Mouse (Mus musculus): Measurements from ENCODE around the gene Gm21983. TPM values are rescaled to one million over a fixed set of nuclear protein-coding genes. Genes with fewer than 3 reads are reported as not detected.

Gm21983 gene
- total RNA-seq, 2 experiments from 2014 or later = not detected

GRCm38 (mm10) chr7:27160921-27161320, 20.0 kb downstream of the Gm21983 start:
- DNase-seq = no peak

- DNase-seq = peak; percentile 89 to 92
Measured at GRCm38 (mm10) chr7:27159882-27160281, 21.0 kb downstream of the Gm21983 start.

GRCm38 (mm10) chr7:27159256-27159655, 21.6 kb downstream of the Gm21983 start:
- DNase-seq = peak in 1 of 2 experiments; percentile 38

GRCm38 (mm10) chr7:27158171-27158570, 22.7 kb downstream of the Gm21983 start:
- no peak for DNase-seq

GRCm38 (mm10) chr7:27156005-27156404, 24.9 kb downstream of the Gm21983 start:
- no peak for DNase-seq

GRCm38 (mm10) chr7:27153205-27153764, 27.6 kb downstream of the Gm21983 start, which contains the start of gene Cyp2t4:
Gene Cyp2t4, plus strand, starts transcription at chr7:27153714.
- DNase-seq = no peak

GRCm38 (mm10) chr7:27136410-27136996, 44.4 kb downstream of the Gm21983 start:
- DNase-seq = no peak

GRCm38 (mm10) chr7:27133757-27134156, 47.1 kb downstream of the Gm21983 start:
- no peak for DNase-seq

- peak; percentile 27 to 39 for DNase-seq
Measured at GRCm38 (mm10) chr7:27133156-27133555, 47.7 kb downstream of the Gm21983 start.

GRCm38 (mm10) chr7:27132588-27132987, 48.3 kb downstream of the Gm21983 start:
- DNase-seq = peak; percentile 55 to 75

- no peak for DNase-seq
Measured at GRCm38 (mm10) chr7:27131387-27131786, 49.5 kb downstream of the Gm21983 start.

- peak; percentile 13 to 27 for DNase-seq
Measured at GRCm38 (mm10) chr7:27130521-27131370, 50.1 kb downstream of the Gm21983 start.

GRCm38 (mm10) chr7:27129811-27130210, 51.1 kb downstream of the Gm21983 start:
- no peak for DNase-seq

GRCm38 (mm10) chr7:27128946-27129345, 51.9 kb downstream of the Gm21983 start:
- no peak for DNase-seq

- peak; percentile 50 to 58 for DNase-seq
Measured at GRCm38 (mm10) chr7:27128162-27128561, 52.7 kb downstream of the Gm21983 start.

- no peak for DNase-seq
Measured at GRCm38 (mm10) chr7:27124969-27125368, 55.9 kb downstream of the Gm21983 start.

GRCm38 (mm10) chr7:27124305-27124832, 56.5 kb downstream of the Gm21983 start:
- DNase-seq = no peak

GRCm38 (mm10) chr7:27119676-27120075, 61.2 kb downstream of the Gm21983 start, which contains the start of gene Cyp2f2:
Gene Cyp2f2, plus strand, starts transcription at chr7:27119909.
- peak; percentile 54 to 76 for DNase-seq

Data from adrenal gland, postnatal 36 days (tissue).